Comparison of ENCODE assay signal across 8 mouse cellular contexts in the genomic region with DNA sequence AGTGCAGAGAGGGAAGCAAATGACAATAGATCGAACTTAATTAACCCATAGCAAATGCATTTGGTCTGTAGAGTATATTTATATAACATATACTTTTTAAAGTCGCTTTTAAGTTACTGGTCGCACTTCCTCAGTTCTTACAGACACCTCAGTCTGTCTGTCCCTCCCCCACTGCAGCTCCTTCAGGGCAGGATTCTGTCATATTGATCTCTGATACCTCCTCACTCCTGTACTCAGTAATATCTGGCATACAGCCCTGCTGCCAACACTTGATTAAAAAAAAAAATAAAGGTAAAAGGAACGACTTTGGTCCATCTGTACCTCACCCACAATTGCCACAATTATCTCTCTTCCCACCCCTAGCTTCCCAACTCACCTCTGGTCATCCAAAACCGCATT. TPM values are rescaled to one million over a fixed set of nuclear protein-coding genes. Genes with fewer than 3 reads are reported as not detected.
DNase-seq lines count a peak whose midpoint lies in the region; ATAC-seq and TF ChIP-seq lines count a peak whose summit lies in the region.

No protein-coding gene starts in this region.

- no peak for TF ChIP-seq RAD21 in CH12.LX (IDR thresholded peaks at IDR 0.05; ENCODE audit: low read depth, low read length)

- TF ChIP-seq CTCF in CH12.LX (conservative IDR thresholded peaks at IDR 0.05 in 1 of 2, IDR thresholded peaks at IDR 0.05 in 1 of 2; ENCODE audit: low read depth in 2 of 2, low read length in 2 of 2): no peak
- TF ChIP-seq CTCF in liver, embryonic 14.5 days (IDR thresholded peaks at IDR 0.05; ENCODE audit: low read depth): no peak

- no peak for DNase-seq in heart, postnatal 4 days
- no peak for DNase-seq in CH12.LX (ENCODE audit: extremely low read depth)
- no peak for DNase-seq in forebrain, embryonic 14.5 days (ENCODE audit: low spot score)
- DNase-seq in liver, embryonic 14.5 days (ENCODE audit: low read depth in 3 of 3, low spot score in 3 of 3): no peak
- no peak for DNase-seq in thymus, postnatal 10 days (ENCODE audit: low spot score in 2 of 2)
- no peak for DNase-seq in gastrocnemius, postnatal 4 days (ENCODE audit: low spot score in 2 of 2)
- no peak for DNase-seq in retina, postnatal 1 day

- peak overlapping the region; percentile 64 for H3K27ac ChIP-seq in heart, embryonic 11.5 days (ENCODE audit: low read depth, low read length)
- no peak overlapping the region for H3K27ac ChIP-seq in CH12.LX (ENCODE audit: insufficient read depth, low read depth)
- H3K27ac ChIP-seq in forebrain, embryonic 14.5 days (ENCODE audit: low read depth, low read length): no peak overlapping the region
- peak overlapping the region; percentile 98 for H3K27ac ChIP-seq in liver, embryonic 14.5 days

- ATAC-seq in heart, embryonic 11.5 days (replicated peaks; ENCODE audit: insufficient number of reproducible peaks, low FRiP score, low TSS enrichment): no peak
- no peak for ATAC-seq in forebrain, embryonic 14.5 days
- ATAC-seq in liver, embryonic 14.5 days (ENCODE audit: insufficient read depth): no peak

- no peak for TF ChIP-seq POLR2A in CH12.LX (IDR thresholded peaks at IDR 0.05; ENCODE audit: low read depth, low read length)

- peak overlapping the region; percentile 74 for H3K9ac ChIP-seq in heart, embryonic 11.5 days (ENCODE audit: low read depth, low read length)
- H3K9ac ChIP-seq in CH12.LX (ENCODE audit: insufficient read depth, low read depth): peak overlapping the region; percentile 10; the same call in 1 of the 2 replicates
- H3K9ac ChIP-seq in forebrain, embryonic 14.5 days (ENCODE audit: low read length): peak overlapping the region; percentile 67
- peak overlapping the region; percentile 84 for H3K9ac ChIP-seq in liver, embryonic 14.5 days (replicated peaks)

- 0 out of 2 replicates have a peak, but pooled peaks cover 9% of the 10 kb centered on the region for H3K4me1 ChIP-seq in heart, embryonic 11.5 days (ENCODE audit: control insufficient read depth, insufficient read depth, low read length)
- peaks cover 21 to 74% of the 10 kb centered on the region in 2 experiments for H3K4me1 ChIP-seq in CH12.LX (ENCODE audit: control insufficient read depth in 1 of 2, insufficient read depth in 2 of 2)
- H3K4me1 ChIP-seq in forebrain, embryonic 14.5 days (ENCODE audit: control insufficient read depth, insufficient read depth, low read length): no peaks in the 10 kb centered on the region
- peaks cover 26 to 31% of the 10 kb centered on the region in 2 experiments for H3K4me1 ChIP-seq in liver, embryonic 14.5 days (replicated peaks; ENCODE audit: control insufficient read depth in 2 of 2, insufficient read depth in 2 of 2, low read length in 1 of 2)

- TF ChIP-seq EP300 in CH12.LX (IDR thresholded peaks at IDR 0.05; ENCODE audit: low read length): no peak
- peak; percentile 9; the same call in 1 of the 2 replicates for TF ChIP-seq EP300 in liver, embryonic 14.5 days (IDR thresholded peaks at IDR 0.05; ENCODE audit: low read depth)

- peak overlapping the region; percentile 51 for H3K4me3 ChIP-seq in heart, embryonic 11.5 days (ENCODE audit: low read depth, low read length)
- peak overlapping the region; percentile 57 to 76 (median 74) for H3K4me3 ChIP-seq in CH12.LX (replicated peaks in 1 of 3; ENCODE audit: low read depth in 2 of 3, low read length in 2 of 3, poor library complexity in 1 of 3)
- peak overlapping the region; percentile 39 for H3K4me3 ChIP-seq in forebrain, embryonic 14.5 days (ENCODE audit: low read depth, low read length)
- peak overlapping the region; percentile 70 to 74 for H3K4me3 ChIP-seq in liver, embryonic 14.5 days (ENCODE audit: insufficient read depth in 1 of 2, low read depth in 2 of 2, low read length in 2 of 2)

- H3K27me3 ChIP-seq in heart, embryonic 11.5 days (ENCODE audit: control insufficient read depth, insufficient read depth, low read length): no peaks in the 10 kb centered on the region
- no peaks in the 10 kb centered on the region for H3K27me3 ChIP-seq in CH12.LX (replicated peaks)
- no peaks in the 10 kb centered on the region for H3K27me3 ChIP-seq in forebrain, embryonic 14.5 days (replicated peaks; ENCODE audit: control insufficient read depth, insufficient read depth, low read length)
- no peaks in the 10 kb centered on the region for H3K27me3 ChIP-seq in liver, embryonic 14.5 days (ENCODE audit: control insufficient read depth, insufficient read depth, low read length)

- no peaks in the 10 kb centered on the region for H3K9me3 ChIP-seq in heart, embryonic 11.5 days (replicated peaks; ENCODE audit: control insufficient read depth, low read length)
- H3K9me3 ChIP-seq in CH12.LX (replicated peaks; ENCODE audit: low read length): no peaks in the 10 kb centered on the region
- no peaks in the 10 kb centered on the region for H3K9me3 ChIP-seq in forebrain, embryonic 14.5 days (replicated peaks; ENCODE audit: control insufficient read depth, low read length)
- no peaks in the 10 kb centered on the region for H3K9me3 ChIP-seq in liver, embryonic 14.5 days (ENCODE audit: control insufficient read depth, low read length)

- 34% methylated on average over 5 of the region's 5 CpGs for WGBS in heart, embryonic 11.5 days (ENCODE audit: insufficient replicate concordance)
- WGBS in forebrain, embryonic 14.5 days: 32% methylated on average over 5 of the region's 5 CpGs
- 14% methylated on average over 5 of the region's 5 CpGs for WGBS in liver, embryonic 14.5 days (ENCODE audit: insufficient replicate concordance)

- in situ Hi-C loops in CH12.LX (cut with MboI; ENCODE audit: low pct_ligation_motif_present, low pct_unique_long_range_greater_than_20kb, low sequenced_read_pairs): no loop called here

- dilution Hi-C loops in CH12.LX (cut with MboI; ENCODE audit: extremely low pct_ligation_motif_present, extremely low pct_unique_long_range_greater_than_20kb, low sequenced_read_pairs): no loop called here

- H3K4me2 ChIP-seq in heart, embryonic 11.5 days: peak overlapping the region; percentile 75
- peak overlapping the region; percentile 55 for H3K4me2 ChIP-seq in CH12.LX (ENCODE audit: insufficient read depth, low read depth, poor library complexity, severe bottlenecking)
- H3K4me2 ChIP-seq in forebrain, embryonic 14.5 days (ENCODE audit: low read length): peak overlapping the region; percentile 67
- peak overlapping the region; percentile 99 for H3K4me2 ChIP-seq in liver, embryonic 14.5 days (ENCODE audit: low read depth)

- H3K79me2 ChIP-seq in CH12.LX (replicated peaks; ENCODE audit: control insufficient read depth, extremely low read depth, insufficient read depth, poor library complexity, severe bottlenecking): peaks cover 20% of the 10 kb centered on the region

- peaks cover 11% of the 10 kb centered on the region; the same call in 1 of the 2 replicates for H3K36me3 ChIP-seq in heart, embryonic 11.5 days (ENCODE audit: control insufficient read depth, insufficient read depth, low read length)
- H3K36me3 ChIP-seq in CH12.LX (replicated peaks in 1 of 2; ENCODE audit: control insufficient read depth in 1 of 2, insufficient read depth in 1 of 2, low read length in 1 of 2): peaks cover 36 to 67% of the 10 kb centered on the region in 2 experiments
- H3K36me3 ChIP-seq in forebrain, embryonic 14.5 days (ENCODE audit: control insufficient read depth, insufficient read depth, low read length): peaks cover 15% of the 10 kb centered on the region
- H3K36me3 ChIP-seq in liver, embryonic 14.5 days (replicated peaks; ENCODE audit: control insufficient read depth, insufficient read depth, low read depth): peaks cover 5% of the 10 kb centered on the region

RNA-seq across cellular contexts. Expression of a gene that starts 0.8 kb away (rescaled TPM):
- 18.7 and 20.0 TPM in 2 replicates for polyA plus RNA-seq in heart, embryonic 11.5 days (2014; fragmentation: Nextera tagmentation; extraction: Ambion mirVana)
- 10 to 100 TPM; 37.3 to 40.1 TPM for total RNA-seq in heart, postnatal 4 days (2021)
- 9.6 and 10.4 TPM in 2 replicates for total RNA-seq in CH12.LX (2012; rRNA removed)
- total RNA-seq in CH12.LX (2014; rRNA removed): 1.6 and 1.7 TPM in 2 replicates
- 3.7 and 4.2 TPM in 2 replicates for polyA plus RNA-seq in CH12.LX (2012; ENCODE audit: insufficient read length, low read depth)
- polyA plus RNA-seq in forebrain, embryonic 14.5 days (2014; fragmentation: Nextera tagmentation; extraction: Ambion mirVana): 13.9 and 17.6 TPM in 2 replicates
- 19.2 and 20.3 TPM in 2 replicates for polyA plus RNA-seq in liver, embryonic 14.5 days (2012; rRNA removed)
- 32.8 and 33.0 TPM in 2 replicates for polyA plus RNA-seq in liver, embryonic 14.5 days (2014; fragmentation: Nextera tagmentation; extraction: Ambion mirVana)
- total RNA-seq in gastrocnemius, postnatal 4 days (2021): 10 to 100 TPM; 49.1 to 53.6 TPM

RNA-seq across cellular contexts. Expression of a gene that starts 6.4 kb away (rescaled TPM):
- 223 and 235 TPM in 2 replicates for polyA plus RNA-seq in heart, embryonic 11.5 days (2014; fragmentation: Nextera tagmentation; extraction: Ambion mirVana)
- 100 to 1,000 TPM; 232 to 244 TPM for total RNA-seq in heart, postnatal 4 days (2021)
- total RNA-seq in CH12.LX (2012; rRNA removed): 292 and 335 TPM in 2 replicates
- 338 and 377 TPM in 2 replicates for total RNA-seq in CH12.LX (2014; rRNA removed)
- polyA plus RNA-seq in CH12.LX (2012; ENCODE audit: insufficient read length, low read depth): 638 and 740 TPM in 2 replicates
- polyA plus RNA-seq in forebrain, embryonic 14.5 days (2014; fragmentation: Nextera tagmentation; extraction: Ambion mirVana): 192 and 204 TPM in 2 replicates
- 32.0 and 51.1 TPM in 2 replicates for polyA plus RNA-seq in liver, embryonic 14.5 days (2012; rRNA removed)
- polyA plus RNA-seq in liver, embryonic 14.5 days (2014; fragmentation: Nextera tagmentation; extraction: Ambion mirVana): 99.9 and 103 TPM in 2 replicates
- 10 to 100 TPM; 82.0 to 88.4 TPM for total RNA-seq in gastrocnemius, postnatal 4 days (2021)

RNA-seq across cellular contexts. Expression of a gene that starts 6.6 kb away (rescaled TPM):
- polyA plus RNA-seq in heart, embryonic 11.5 days (2014; fragmentation: Nextera tagmentation; extraction: Ambion mirVana): 222 and 223 TPM in 2 replicates
- total RNA-seq in heart, postnatal 4 days (2021): 100 to 1,000 TPM; 127 to 153 TPM
- total RNA-seq in CH12.LX (2012; rRNA removed) (634 and 684 TPM in 2 replicates), CH12.LX (2014; rRNA removed) (467 and 546 TPM in 2 replicates)
- polyA plus RNA-seq in CH12.LX (2012; ENCODE audit: insufficient read length, low read depth): 650 and 757 TPM in 2 replicates
- 206 and 213 TPM in 2 replicates for polyA plus RNA-seq in forebrain, embryonic 14.5 days (2014; fragmentation: Nextera tagmentation; extraction: Ambion mirVana)
- 36.2 and 56.0 TPM in 2 replicates for polyA plus RNA-seq in liver, embryonic 14.5 days (2012; rRNA removed)
- 181 and 190 TPM in 2 replicates for polyA plus RNA-seq in liver, embryonic 14.5 days (2014; fragmentation: Nextera tagmentation; extraction: Ambion mirVana)
- 100 to 1,000 TPM; 124 to 153 TPM for total RNA-seq in gastrocnemius, postnatal 4 days (2021)

RNA-seq across cellular contexts. Expression of a gene that starts 7.2 kb away (rescaled TPM):
- polyA plus RNA-seq in heart, embryonic 11.5 days (2014; fragmentation: Nextera tagmentation; extraction: Ambion mirVana): 11.2 and 13.0 TPM in 2 replicates
- 10 to 100 TPM; 25.9 to 27.9 TPM for total RNA-seq in heart, postnatal 4 days (2021)
- total RNA-seq in CH12.LX (2012; rRNA removed) (14.8 and 15.9 TPM in 2 replicates), CH12.LX (2014; rRNA removed) (3.2 and 3.8 TPM in 2 replicates)
- polyA plus RNA-seq in CH12.LX (2012; ENCODE audit: insufficient read length, low read depth): 18.2 and 22.6 TPM in 2 replicates
- 11.0 and 13.0 TPM in 2 replicates for polyA plus RNA-seq in forebrain, embryonic 14.5 days (2014; fragmentation: Nextera tagmentation; extraction: Ambion mirVana)
- 6.2 and 6.5 TPM in 2 replicates for polyA plus RNA-seq in liver, embryonic 14.5 days (2012; rRNA removed)
- polyA plus RNA-seq in liver, embryonic 14.5 days (2014; fragmentation: Nextera tagmentation; extraction: Ambion mirVana): 6.6 and 7.6 TPM in 2 replicates
- total RNA-seq in gastrocnemius, postnatal 4 days (2021): 10 to 100 TPM; 21.2 to 22.4 TPM

RNA-seq across cellular contexts. Expression of a gene that starts 8.9 kb away (rescaled TPM):
- 107 and 108 TPM in 2 replicates for polyA plus RNA-seq in heart, embryonic 11.5 days (2014; fragmentation: Nextera tagmentation; extraction: Ambion mirVana)
- total RNA-seq in heart, postnatal 4 days (2021): 100 to 1,000 TPM; 122 to 152 TPM
- total RNA-seq in CH12.LX (2012; rRNA removed): not detected in 2 replicates
- not detected in 2 replicates for total RNA-seq in CH12.LX (2014; rRNA removed)
- not detected in 2 replicates for polyA plus RNA-seq in CH12.LX (2012; ENCODE audit: insufficient read length, low read depth)
- not detected in 2 replicates for polyA plus RNA-seq in forebrain, embryonic 14.5 days (2014; fragmentation: Nextera tagmentation; extraction: Ambion mirVana)
- 0.19 and 0.38 TPM in 2 replicates for polyA plus RNA-seq in liver, embryonic 14.5 days (2012; rRNA removed)
- 0.37 and 0.58 TPM in 2 replicates for polyA plus RNA-seq in liver, embryonic 14.5 days (2014; fragmentation: Nextera tagmentation; extraction: Ambion mirVana)
- 100 to 1,000 TPM; 294 to 332 TPM for total RNA-seq in gastrocnemius, postnatal 4 days (2021)

Comparison
In these comparisons a context has a peak if more than half of its experiments do, and no peak if none do; other contexts are left out.
1. H3K27ac ChIP-seq: peak in heart, embryonic 11.5 days (single experiment) and liver, embryonic 14.5 days (single experiment); none in CH12.LX (single experiment) and forebrain, embryonic 14.5 days (single experiment).
2. H3K9ac ChIP-seq: peak in every context shown above with its lines; median percentile 84 in liver, embryonic 14.5 days; 74 in heart, embryonic 11.5 days; 67 in forebrain, embryonic 14.5 days; 10 in CH12.LX.
3. Peak in every context shown above with its lines, with median percentiles within 50 percentile points of each other: H3K4me2 ChIP-seq and H3K4me3 ChIP-seq.